Mouse (Mus musculus) neural tube, embryonic 15.5 days (tissue): Measurements from ENCODE around the gene Hopx. TPM values are rescaled to one million over a fixed set of nuclear protein-coding genes. Genes with fewer than 3 reads are reported as not detected.

Experiments used
- ATAC-seq: fragments of 200-750 bp; cut with Nextera tagmentation; 2 replicates; pipeline ENCODE4 v1.8.0; 2017; ENCODE audit warnings: mild to moderate bottlenecking, moderate TSS enrichment, moderate library complexity; ENCODE audit not compliant: low FRiP score
- H3K27ac ChIP-seq: fragments of 300-500 bp; sonication (generic); replicated peaks from 2 replicates; pipeline ENCODE4 v1.5.1; 2015; ENCODE audit warnings: mild to moderate bottlenecking, inconsistent platforms
- H3K27me3 ChIP-seq: fragments of 300-500 bp; sonication (generic); replicated peaks from 2 replicates; pipeline ENCODE4 v1.6.1; 2015; ENCODE audit warnings: inconsistent platforms
- H3K36me3 ChIP-seq: fragments of 300-500 bp; sonication (generic); 2 replicates; pipeline ENCODE4 v1.6.1; 2015; ENCODE audit warnings: inconsistent platforms
- H3K4me1 ChIP-seq: fragments of 300-500 bp; sonication (generic); 2 replicates; pipeline ENCODE4 v1.6.1; 2015; ENCODE audit warnings: inconsistent platforms
- H3K4me2 ChIP-seq: fragments of 300-500 bp; sonication (generic); 2 replicates; pipeline ENCODE4 v1.6.1; 2015; ENCODE audit warnings: inconsistent platforms, mild to moderate bottlenecking, moderate library complexity
- H3K4me3 ChIP-seq: fragments of 300-500 bp; sonication (generic); replicated peaks from 2 replicates; pipeline ENCODE4 v1.5.1; 2015; ENCODE audit warnings: mild to moderate bottlenecking, inconsistent platforms
- H3K9ac ChIP-seq: fragments of 300-500 bp; sonication (generic); replicated peaks from 2 replicates; pipeline ENCODE4 v1.6.1; 2015; ENCODE audit warnings: mild to moderate bottlenecking, inconsistent platforms
- H3K9me3 ChIP-seq: fragments of 300-500 bp; sonication (generic); replicated peaks from 2 replicates; pipeline ENCODE4 v1.6.1; 2016; ENCODE audit warnings: inconsistent platforms
- WGBS: fragments of 180-500 bp; shearing (Covaris S2); methylation state at CpG from one replicate; pipeline ENCODE4 v1.1.7; 2015; ENCODE audit warnings: mixed read lengths; 5-methylcytosine and 5-hydroxymethylcytosine counted together
- polyA plus RNA-seq: library from polyadenylated mRNA; unstranded; fragments of >200 nt; fragmentation: Nextera tagmentation; extraction: Ambion mirVana; gene quantifications from 2 replicates; pipeline ENCODE4 v1.2.1, GENCODE M21; 2015

Gene Hopx
- polyA plus RNA-seq, 1 experiment from 2014 or later: 12.2 TPM

GRCm38 (mm10) chr5:77052616-77053015 is 62.3 kb downstream of the Hopx start:
- H3K4me3 ChIP-seq: no peak overlapping the region
- ATAC-seq: no peak
- H3K4me2 ChIP-seq: no peak overlapping the region
- H3K27me3 ChIP-seq: no peaks in the 10 kb centered on the region
- H3K27ac ChIP-seq: no peak overlapping the region
- no peaks in the 10 kb centered on the region for H3K4me1 ChIP-seq
- 92% methylated on average over 5 of the region's 5 CpGs for WGBS
- no peak overlapping the region for H3K9ac ChIP-seq
- no peaks in the 10 kb centered on the region for H3K36me3 ChIP-seq
- H3K9me3 ChIP-seq: no peaks in the 10 kb centered on the region

- 46% methylated on average over 5 of the region's 5 CpGs for WGBS
- no peak overlapping the region for H3K27ac ChIP-seq
Measured at GRCm38 (mm10) chr5:77044362-77044761, 70.6 kb downstream of the Hopx start.

DNA sequence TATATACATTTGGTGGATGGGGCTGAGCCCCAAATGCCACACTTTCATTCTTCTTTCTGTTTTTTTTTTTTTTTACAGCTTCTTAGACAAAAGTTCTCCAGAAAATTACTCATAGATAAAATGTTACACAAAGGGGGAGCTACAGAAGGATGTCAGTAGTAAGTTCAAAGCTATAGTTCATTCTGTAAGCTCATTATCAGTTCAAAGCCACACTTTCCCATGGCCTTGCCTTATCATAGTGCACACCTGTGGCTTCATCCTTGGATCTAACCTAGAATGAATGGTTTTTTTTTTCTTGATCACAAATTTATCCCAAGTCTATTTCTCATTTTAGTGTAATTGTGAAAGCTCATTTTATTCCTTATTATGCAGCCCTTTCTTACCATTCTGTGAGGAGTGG is 75.5 kb downstream of the Hopx start:
- no peaks in the 10 kb centered on the region for H3K9me3 ChIP-seq
- no peak overlapping the region for H3K4me3 ChIP-seq
- H3K36me3 ChIP-seq: no peaks in the 10 kb centered on the region
- H3K27me3 ChIP-seq: no peaks in the 10 kb centered on the region
- H3K27ac ChIP-seq: no peak overlapping the region
- no peak for ATAC-seq
- H3K4me1 ChIP-seq: no peaks in the 10 kb centered on the region
- H3K4me2 ChIP-seq: no peak overlapping the region
- no peak overlapping the region for H3K9ac ChIP-seq

More at GRCm38 (mm10) chr5:77044362-77044761, 70.6 kb downstream of the Hopx start:
- Histone ChIP-seq H3K4me1 (no peaks in the 10 kb centered on the region), H3K9me3 (no peaks in the 10 kb centered on the region), H3K36me3 (no peaks in the 10 kb centered on the region), H3K4me2 (no peak overlapping the region), H3K4me3 (no peak overlapping the region), H3K27me3 (no peaks in the 10 kb centered on the region), H3K9ac (no peak overlapping the region)
- no peak for ATAC-seq

DNA sequence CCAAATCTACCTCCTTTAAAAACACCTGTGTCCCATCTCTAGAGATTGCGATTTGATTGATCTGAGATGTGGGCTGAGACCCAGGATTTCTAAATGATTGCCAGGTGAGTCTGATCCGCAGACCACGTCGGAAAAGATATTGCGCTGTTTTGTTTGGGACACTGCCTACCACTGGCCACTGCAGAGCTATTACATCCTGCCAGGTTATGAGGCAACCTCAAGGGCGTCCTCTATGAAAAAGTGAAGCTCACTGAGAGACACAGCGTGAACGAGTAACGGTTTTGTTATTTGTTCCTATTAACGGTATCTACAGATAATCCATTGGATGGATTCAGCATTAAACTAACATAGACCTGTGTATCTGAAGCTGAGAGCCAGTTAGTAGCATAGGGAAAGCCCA is 76.5 kb downstream of the Hopx start:
- Histone ChIP-seq H3K4me3 (no peak overlapping the region), H3K27ac (no peak overlapping the region), H3K9me3 (no peaks in the 10 kb centered on the region), H3K27me3 (no peaks in the 10 kb centered on the region), H3K9ac (no peak overlapping the region), H3K4me2 (no peak overlapping the region), H3K36me3 (no peaks in the 10 kb centered on the region), H3K4me1 (no peaks in the 10 kb centered on the region)
- 87% methylated on average over 10 of the region's 10 CpGs for WGBS
- ATAC-seq: no peak

Other genes starting within 250 kb of the Hopx start
- 17.0 TPM in 2 replicates for gene Aasdh, start 209.6 kb downstream of the Hopx start, polyA plus RNA-seq
- 165 and 201 TPM in 2 replicates for gene Paics, start 163.8 kb downstream of the Hopx start, polyA plus RNA-seq
- 10.6 and 17.9 TPM in 2 replicates for gene Ppat, start 163.5 kb downstream of the Hopx start, polyA plus RNA-seq
- gene Srp72, start 140.4 kb downstream of the Hopx start, polyA plus RNA-seq: 87.2 and 91.5 TPM in 2 replicates
- 0.42 TPM in 1 of 2 replicates, not detected in the other for gene Arl9, start 111.1 kb downstream of the Hopx start, polyA plus RNA-seq
- gene Thegl, start 99.1 kb downstream of the Hopx start, polyA plus RNA-seq: 0.60 and 0.75 TPM in 2 replicates
- 2.9 and 3.2 TPM in 2 replicates for gene Spink2, start 96.3 kb upstream of the Hopx start, polyA plus RNA-seq
- gene Rest, start 150.4 kb upstream of the Hopx start, polyA plus RNA-seq: 6.2 and 10.9 TPM in 2 replicates
- gene Noa1, start 195.0 kb upstream of the Hopx start, polyA plus RNA-seq: 36.0 and 37.2 TPM in 2 replicates
- gene Polr2b, start 195.0 kb upstream of the Hopx start, polyA plus RNA-seq: 52.2 and 54.0 TPM in 2 replicates